Mouse (Mus musculus) adrenal gland, adult 2 months (tissue): Measurements from ENCODE around the gene Glyatl3. TPM values are rescaled to one million over a fixed set of nuclear protein-coding genes. Genes with fewer than 3 reads are reported as not detected.

ENCODE experiments used
- DNase-seq: peaks from one replicate; pipeline ENCODE4 v3.0.0; 2021
- long read RNA-seq: library from polyadenylated mRNA; stranded (forward); transcript quantifications from one replicate; pipeline ENCODE4 v2.0.0, GENCODE M21; 2021
- polyA plus RNA-seq: library from polyadenylated mRNA; depleted of rRNA; stranded (reverse); fragments of >200 nt; gene quantifications from 2 replicates; pipeline ENCODE4 v1.2.3, GENCODE M21; 2012; rRNA removed
- total RNA-seq, 2 experiments: library from RNA; stranded (reverse); gene quantifications; 2 replicates each; pipeline ENCODE4 v1.2.3; 2021

The Glyatl3 gene
- total RNA-seq (not detected), polyA plus RNA-seq (not detected in 2 replicates)
- long read RNA-seq, result 0 reads

- no peak for DNase-seq
Measured at GRCm38 (mm10) chr17:40914250-40914649, at the start of gene Glyatl3. Glyatl3 (minus strand) TSS chr17:40914350.

- peak; percentile 75 for DNase-seq
Measured at GRCm38 (mm10) chr17:40948518-40948917, 34.4 kb upstream of the Glyatl3 start.

GRCm38 (mm10) chr17:40934420-40935231, 20.5 kb upstream of the Glyatl3 start, which contains the start of the genes Mut and Cenpq:
Mut (plus strand) TSS chr17:40934685.
Cenpq (minus strand) TSS chr17:40935047.
- peak; percentile 99 for DNase-seq

GRCm38 (mm10) chr17:40933985-40934384, 19.8 kb upstream of the Glyatl3 start:
- DNase-seq, result no peak

- DNase-seq, result no peak
Measured at GRCm38 (mm10) chr17:40915499-40915898, 1.3 kb upstream of the Glyatl3 start.

- DNase-seq, result peak; percentile 5
Measured at GRCm38 (mm10) chr17:40904721-40905154, 9.4 kb downstream of the Glyatl3 start.

- DNase-seq, result no peak
Measured at GRCm38 (mm10) chr17:40904056-40904597, 10.0 kb downstream of the Glyatl3 start.

GRCm38 (mm10) chr17:40903345-40903744, 10.8 kb downstream of the Glyatl3 start:
- no peak for DNase-seq

GRCm38 (mm10) chr17:40899783-40900363, 14.3 kb downstream of the Glyatl3 start:
- no peak for DNase-seq

- DNase-seq, result no peak
Measured at GRCm38 (mm10) chr17:40896863-40897262, 17.3 kb downstream of the Glyatl3 start.

- no peak for DNase-seq
Measured at GRCm38 (mm10) chr17:40887849-40888536, 26.2 kb downstream of the Glyatl3 start.

- no peak for DNase-seq
Measured at GRCm38 (mm10) chr17:40885155-40885554, 29.0 kb downstream of the Glyatl3 start.

GRCm38 (mm10) chr17:40882172-40882571, 32.0 kb downstream of the Glyatl3 start:
- no peak for DNase-seq

GRCm38 (mm10) chr17:40879924-40880691, 34.0 kb downstream of the Glyatl3 start, which contains the start of gene 9130008F23Rik:
9130008F23Rik (minus strand) TSS chr17:40880559.
- peak; percentile 69 for DNase-seq

- no peak for DNase-seq
Measured at GRCm38 (mm10) chr17:40879528-40879923, 34.6 kb downstream of the Glyatl3 start.

- no peak for DNase-seq
Measured at GRCm38 (mm10) chr17:40877741-40878140, 36.4 kb downstream of the Glyatl3 start.

- DNase-seq, result no peak
Measured at GRCm38 (mm10) chr17:40875568-40875967, 38.6 kb downstream of the Glyatl3 start.

- DNase-seq, result no peak
Measured at GRCm38 (mm10) chr17:40874701-40875100, 39.4 kb downstream of the Glyatl3 start.

- DNase-seq, result peak; percentile 31
Measured at GRCm38 (mm10) chr17:40873582-40874011, 40.6 kb downstream of the Glyatl3 start.

GRCm38 (mm10) chr17:40872626-40873025, 41.5 kb downstream of the Glyatl3 start:
- DNase-seq, result no peak
